Mouse (Mus musculus) liver, embryonic 15.5 days (tissue): ENCODE data around the gene Olfr1269. TPM values are rescaled to one million over a fixed set of nuclear protein-coding genes. Genes with fewer than 3 reads are reported as not detected.

Source experiments
- ATAC-seq: fragments of 200-750 bp; cut with Nextera tagmentation; 2 replicates; pipeline ENCODE4 v1.8.0; 2017; ENCODE audit warnings: moderate number of reproducible peaks, mild to moderate bottlenecking, moderate library complexity; ENCODE audit not compliant: insufficient read depth
- H3K27ac ChIP-seq: fragments of 300-500 bp; sonication (generic); replicated peaks from 2 replicates; pipeline ENCODE4 v1.5.1; 2015; ENCODE audit warnings: mild to moderate bottlenecking, inconsistent platforms
- H3K27me3 ChIP-seq: fragments of 300-500 bp; sonication (generic); 2 replicates; pipeline ENCODE4 v1.6.1; 2015; ENCODE audit warnings: mild to moderate bottlenecking, inconsistent platforms
- H3K36me3 ChIP-seq: fragments of 300-500 bp; sonication (generic); replicated peaks from 2 replicates; pipeline ENCODE4 v1.6.1; 2015; ENCODE audit warnings: moderate library complexity, mild to moderate bottlenecking, inconsistent platforms
- H3K4me1 ChIP-seq: fragments of 300-500 bp; sonication (generic); replicated peaks from 2 replicates; pipeline ENCODE4 v1.6.1; 2015; ENCODE audit warnings: inconsistent platforms
- H3K4me2 ChIP-seq: fragments of 300-500 bp; sonication (generic); 2 replicates; pipeline ENCODE4 v1.6.1; 2015; ENCODE audit warnings: moderate library complexity, mild to moderate bottlenecking, inconsistent platforms
- H3K4me3 ChIP-seq: fragments of 300-500 bp; sonication (generic); replicated peaks from 2 replicates; pipeline ENCODE4 v1.5.1; 2015; ENCODE audit warnings: mild to moderate bottlenecking, inconsistent platforms
- H3K9ac ChIP-seq: fragments of 300-500 bp; sonication (generic); 2 replicates; pipeline ENCODE4 v1.6.1; 2015; ENCODE audit warnings: moderate library complexity, mild to moderate bottlenecking, inconsistent platforms
- H3K9me3 ChIP-seq: fragments of 300-500 bp; sonication (generic); replicated peaks from 2 replicates; pipeline ENCODE4 v1.6.1; 2016; ENCODE audit warnings: inconsistent platforms
- WGBS: fragments of 180-500 bp; shearing (Covaris S2); methylation state at CpG from one replicate; pipeline ENCODE4 v1.1.7; 2015; ENCODE audit warnings: mixed read lengths; ENCODE audit not compliant: insufficient replicate concordance; 5-methylcytosine and 5-hydroxymethylcytosine counted together
- polyA plus RNA-seq: library from polyadenylated mRNA; unstranded; fragments of >200 nt; fragmentation: Nextera tagmentation; extraction: Ambion mirVana; gene quantifications from 2 replicates; pipeline ENCODE4 v1.2.1, GENCODE M21; 2015

Olfr1269 gene
- not detected in 2 replicates for polyA plus RNA-seq

DNA sequence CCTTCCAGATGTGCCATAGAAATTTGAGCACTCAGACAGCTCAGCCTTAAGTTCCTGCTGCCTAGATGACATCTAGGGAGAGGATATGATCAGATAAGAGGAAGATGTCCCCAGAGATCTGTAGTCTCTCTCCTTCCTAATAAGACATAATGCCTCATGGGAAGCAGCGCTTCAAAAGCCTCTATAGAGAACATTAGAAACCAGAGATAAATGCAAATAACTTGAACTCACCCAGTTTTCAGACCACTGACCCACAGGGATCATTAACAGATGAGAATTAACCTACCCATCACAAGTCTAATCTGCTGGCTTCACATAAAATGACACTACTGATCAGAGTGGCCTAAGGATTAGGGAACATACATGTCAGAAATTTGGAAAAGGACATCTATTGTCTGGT is at the start of gene Olfr1269:
Gene Olfr1269 (minus strand): TSS at position 101 of the 400 bp plus-strand sequence.
- 79% methylated on average over 1 of the region's 1 CpGs for WGBS
- no peaks in the 10 kb centered on the region for H3K9me3 ChIP-seq
- no peak within 1 kb of the TSS for H3K9ac ChIP-seq
- H3K27me3 ChIP-seq: no peaks in the 10 kb centered on the region
- ATAC-seq: no peak
- H3K36me3 ChIP-seq: no peaks in the 10 kb centered on the region
- H3K4me1 ChIP-seq: no peaks in the 10 kb centered on the region
- no peak within 1 kb of the TSS for H3K4me2 ChIP-seq
- no peak within 1 kb of the TSS for H3K27ac ChIP-seq
- H3K4me3 ChIP-seq: no peak within 1 kb of the TSS

GRCm38 (mm10) chr2:90153916-90154315 is 32.7 kb upstream of the Olfr1269 start:
- Histone ChIP-seq H3K4me3 (no peak overlapping the region), H3K27me3 (no peaks in the 10 kb centered on the region), H3K4me1 (no peaks in the 10 kb centered on the region), H3K9ac (no peak overlapping the region), H3K4me2 (no peak overlapping the region), H3K27ac (no peak overlapping the region), H3K36me3 (no peaks in the 10 kb centered on the region), H3K9me3 (no peaks in the 10 kb centered on the region)
- ATAC-seq: no peak
- 71% methylated on average over 9 of the region's 9 CpGs for WGBS

GRCm38 (mm10) chr2:90152991-90153390 is 31.8 kb upstream of the Olfr1269 start, which contains the start of gene Olfr1270:
Gene Olfr1270 (minus strand): TSS chr2:90153091.
- no peaks in the 10 kb centered on the region for H3K9me3 ChIP-seq
- H3K4me2 ChIP-seq: no peak within 1 kb of the TSS
- H3K27ac ChIP-seq: no peak within 1 kb of the TSS
- H3K36me3 ChIP-seq: no peaks in the 10 kb centered on the region
- WGBS: 51% methylated on average over 3 of the region's 3 CpGs
- H3K4me3 ChIP-seq: no peak within 1 kb of the TSS
- no peaks in the 10 kb centered on the region for H3K4me1 ChIP-seq
- no peaks in the 10 kb centered on the region for H3K27me3 ChIP-seq
- no peak for ATAC-seq
- H3K9ac ChIP-seq: no peak within 1 kb of the TSS

DNA sequence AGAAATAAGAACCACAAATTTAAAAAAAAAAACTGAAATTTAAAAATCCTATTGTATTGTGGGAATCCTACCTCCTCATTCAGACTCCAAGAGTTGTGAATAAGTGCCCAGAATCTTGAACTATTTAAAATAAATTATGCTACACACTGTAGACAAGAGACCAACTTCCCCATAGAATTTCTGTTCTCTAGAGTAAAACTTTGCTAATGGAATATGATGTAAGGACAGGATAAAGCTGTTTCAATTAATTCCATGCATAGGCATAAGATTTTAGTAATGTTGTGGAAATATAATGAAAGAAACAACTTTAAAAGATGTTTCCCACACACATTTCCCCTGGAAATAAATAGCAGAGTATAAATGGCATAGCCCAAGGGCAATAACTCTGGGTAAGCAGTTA is 21.0 kb upstream of the Olfr1269 start, which contains the start of gene Olfr32:
Gene Olfr32 (minus strand): TSS at position 101 of the 400 bp plus-strand sequence.
- ATAC-seq: no peak

DNA sequence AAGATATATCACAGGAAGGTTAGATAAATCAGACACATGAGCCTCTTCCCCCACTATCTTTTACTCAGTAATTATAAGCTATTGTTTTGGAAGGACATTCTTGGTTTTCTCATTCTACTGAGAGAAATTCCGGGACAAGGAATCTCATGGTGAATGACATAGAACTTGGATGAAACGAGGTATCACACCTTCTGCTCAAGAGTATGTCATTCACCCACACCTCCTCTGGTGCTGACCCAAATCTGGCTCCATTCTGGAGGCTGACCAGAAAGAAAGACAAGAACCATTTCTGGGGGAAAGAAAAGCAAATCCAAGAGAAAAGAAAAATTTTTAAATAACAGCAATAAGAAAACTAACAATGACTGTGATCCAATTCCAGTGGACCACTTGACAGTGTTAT is 51.1 kb downstream of the Olfr1269 start:
- Histone ChIP-seq H3K4me1 (no peaks in the 10 kb centered on the region), H3K27ac (no peak overlapping the region), H3K36me3 (no peaks in the 10 kb centered on the region), H3K9me3 (no peaks in the 10 kb centered on the region), H3K27me3 (no peaks in the 10 kb centered on the region), H3K4me3 (no peak overlapping the region), H3K4me2 (no peak overlapping the region), H3K9ac (no peak overlapping the region)
- ATAC-seq: no peak
- 48% methylated on average over 2 of the region's 2 CpGs for WGBS

More for the DNA sequence above, 21.0 kb upstream of the Olfr1269 start, which contains the start of gene Olfr32:
- Histone ChIP-seq H3K4me2 (no peak within 1 kb of the TSS), H3K4me1 (no peaks in the 10 kb centered on the region), H3K27me3 (no peaks in the 10 kb centered on the region), H3K36me3 (no peaks in the 10 kb centered on the region), H3K27ac (no peak within 1 kb of the TSS), H3K9ac (no peak within 1 kb of the TSS), H3K4me3 (no peak within 1 kb of the TSS), H3K9me3 (no peaks in the 10 kb centered on the region)

Other genes starting within 250 kb of the Olfr1269 start
- gene Olfr1257, start 243.0 kb downstream of the Olfr1269 start, polyA plus RNA-seq: not detected in 2 replicates
- not detected in 2 replicates for gene Olfr1258, start 194.1 kb downstream of the Olfr1269 start, polyA plus RNA-seq
- not detected in 2 replicates for gene Olfr1259, start 172.7 kb downstream of the Olfr1269 start, polyA plus RNA-seq
- gene Olfr1260, start 147.1 kb downstream of the Olfr1269 start, polyA plus RNA-seq: not detected in 2 replicates
- gene Olfr1261, start 130.2 kb downstream of the Olfr1269 start, polyA plus RNA-seq: not detected in 2 replicates
- not detected in 2 replicates for gene Olfr1262, start 121.3 kb downstream of the Olfr1269 start, polyA plus RNA-seq
- not detected in 2 replicates for gene Olfr1263, start 109.3 kb downstream of the Olfr1269 start, polyA plus RNA-seq
- not detected in 2 replicates for gene Olfr1264, start 95.8 kb downstream of the Olfr1269 start, polyA plus RNA-seq
- gene Olfr1265, start 86.1 kb downstream of the Olfr1269 start, polyA plus RNA-seq: not detected in 2 replicates
- gene Olfr140, start 57.8 kb downstream of the Olfr1269 start, polyA plus RNA-seq: not detected in 2 replicates
- gene Olfr32, start 20.9 kb upstream of the Olfr1269 start, polyA plus RNA-seq: not detected in 2 replicates
- not detected in 2 replicates for gene Olfr1270, start 31.7 kb upstream of the Olfr1269 start, polyA plus RNA-seq
- gene Olfr1506, start 103.1 kb upstream of the Olfr1269 start, polyA plus RNA-seq: not detected in 2 replicates
- gene Olfr142, start 136.2 kb upstream of the Olfr1269 start, polyA plus RNA-seq: not detected in 2 replicates
- not detected in 2 replicates for gene Olfr1271, start 149.6 kb upstream of the Olfr1269 start, polyA plus RNA-seq
- gene Olfr1272, start 171.4 kb upstream of the Olfr1269 start, polyA plus RNA-seq: not detected in 2 replicates
- gene Gm13769, start 200.8 kb upstream of the Olfr1269 start, polyA plus RNA-seq: not detected in 2 replicates